Mouse (Mus musculus) adipose tissue, adult 10 weeks (tissue): ENCODE measurements around the gene Slc25a54. TPM values are rescaled to one million over a fixed set of nuclear protein-coding genes. Genes with fewer than 3 reads are reported as not detected.

Experiments
- polyA plus RNA-seq: library from polyadenylated mRNA; stranded (reverse); fragments of 350-450 nt; fragmentation: Illumina TruSeq; extraction: RNeasy Lipid Tissue Mini Kit (QIAGEN cat#74804); gene quantifications from one replicate; pipeline ENCODE4 v1.2.3, GENCODE M21; 2014; ENCODE audit warnings: low read depth, low replicate concordance

The Slc25a54 gene
- polyA plus RNA-seq: not detected

DNA sequence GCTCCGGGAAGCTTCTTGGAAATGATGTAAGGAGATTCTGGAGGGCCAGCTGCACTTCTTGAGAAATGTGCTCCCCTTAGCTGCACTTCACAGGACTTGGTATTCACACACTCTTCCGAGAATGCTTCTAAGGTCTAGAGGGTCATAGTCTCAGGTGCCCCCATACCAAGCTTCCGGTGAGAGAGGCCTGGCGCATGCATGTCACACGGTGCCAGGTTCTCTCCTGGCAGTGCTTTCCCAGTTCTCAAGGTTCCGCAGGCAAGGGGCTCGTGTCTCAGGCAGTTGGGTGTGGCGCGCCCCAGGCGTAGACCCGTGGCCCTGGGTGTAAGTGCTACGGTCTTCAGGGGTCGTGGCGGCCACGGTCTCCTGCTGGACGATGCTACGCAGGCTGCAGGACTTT lies at the start of gene Slc25a54:
Gene Slc25a54, plus strand, starts transcription at position 301 of the 400 bp plus-strand sequence.

DNA sequence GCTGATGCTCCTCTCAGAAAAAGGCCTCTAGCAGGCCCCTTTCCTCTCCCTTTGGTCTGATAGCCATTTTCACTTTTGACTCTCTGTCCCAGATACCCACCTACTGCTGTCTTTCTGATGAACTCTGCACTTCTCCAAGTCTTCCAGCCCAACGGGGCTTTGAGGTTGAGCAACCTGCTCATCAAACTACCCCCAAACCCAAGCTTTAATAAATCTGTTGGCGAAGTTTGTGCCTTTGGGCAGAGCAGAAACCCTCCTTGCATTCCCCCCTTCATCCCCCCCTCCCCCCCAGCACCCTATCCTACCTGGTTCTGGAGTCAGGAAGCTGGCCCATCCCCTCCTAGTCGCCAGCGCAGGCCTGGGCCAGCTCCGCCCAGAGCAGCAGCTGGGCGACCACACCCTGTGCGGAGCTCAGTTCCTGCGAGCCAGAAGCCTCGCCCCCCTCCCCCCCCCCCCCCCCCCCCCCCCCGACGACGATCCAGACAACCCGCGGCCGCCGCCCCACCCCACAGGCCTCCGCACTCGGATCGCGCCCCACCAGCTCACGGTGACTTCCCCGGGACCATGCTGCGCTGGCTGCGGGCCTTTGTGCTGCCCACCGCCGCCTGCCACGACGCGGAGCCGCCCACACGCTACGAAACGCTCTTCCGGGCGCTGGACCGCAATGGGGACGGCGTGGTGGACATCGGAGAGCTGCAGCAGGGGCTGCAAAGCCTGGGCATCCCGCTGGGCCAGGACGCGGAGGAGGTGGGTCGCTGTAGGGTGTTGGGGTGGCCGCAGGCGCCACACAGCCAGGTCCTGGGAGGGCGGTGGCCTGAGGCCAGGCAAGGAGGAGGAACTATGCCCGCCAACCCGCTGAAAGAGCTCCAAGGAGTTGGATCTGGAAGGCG lies 42.6 kb downstream of the Slc25a54 start, which contains the start of gene Slc25a24:
Gene Slc25a24, plus strand, starts transcription at position 509 of the 890 bp plus-strand sequence.

Other genes with a start within 250 kb of the Slc25a54 start
- 47.8 TPM for gene Stxbp3, start 239.9 kb upstream of the Slc25a54 start, polyA plus RNA-seq
- 6.6 TPM for gene Fndc7, start 190.5 kb upstream of the Slc25a54 start, polyA plus RNA-seq
- gene Prpf38b, start 168.7 kb upstream of the Slc25a54 start, polyA plus RNA-seq: 117 TPM
- 1.6 TPM for gene Henmt1, start 140.6 kb upstream of the Slc25a54 start, polyA plus RNA-seq
- gene Gm9857, start 140.0 kb upstream of the Slc25a54 start, polyA plus RNA-seq: not detected
- 38.6 TPM for gene Fam102b, start 52.9 kb upstream of the Slc25a54 start, polyA plus RNA-seq
- gene Slc25a24, start 42.7 kb downstream of the Slc25a54 start, polyA plus RNA-seq: 9.3 TPM